Mouse (Mus musculus): Measurements from ENCODE around the gene Siva1.

- TF ChIP-seq CTCF (conservative IDR thresholded peaks at IDR 0.05; ENCODE audit: low read length): no peak
- TF ChIP-seq NANOG (IDR thresholded peaks at IDR 0.05; ENCODE audit: borderline replicate concordance, low read length): no peak
- TF ChIP-seq POU5F1 (IDR thresholded peaks at IDR 0.05; ENCODE audit: borderline replicate concordance, low read length): no peak
Observed at GRCm38 (mm10) chr12:112683351-112683750, 38.9 kb downstream of the Siva1 start.

Measured in E14TG2a.4 (cell line).